Mouse (Mus musculus): ENCODE results near the gene Cdh8. TPM values are rescaled to one million over a fixed set of nuclear protein-coding genes. Genes with fewer than 3 reads are reported as not detected.

Gene Cdh8
- total and polyA plus RNA-seq, 3 experiments: not detected

DNA sequence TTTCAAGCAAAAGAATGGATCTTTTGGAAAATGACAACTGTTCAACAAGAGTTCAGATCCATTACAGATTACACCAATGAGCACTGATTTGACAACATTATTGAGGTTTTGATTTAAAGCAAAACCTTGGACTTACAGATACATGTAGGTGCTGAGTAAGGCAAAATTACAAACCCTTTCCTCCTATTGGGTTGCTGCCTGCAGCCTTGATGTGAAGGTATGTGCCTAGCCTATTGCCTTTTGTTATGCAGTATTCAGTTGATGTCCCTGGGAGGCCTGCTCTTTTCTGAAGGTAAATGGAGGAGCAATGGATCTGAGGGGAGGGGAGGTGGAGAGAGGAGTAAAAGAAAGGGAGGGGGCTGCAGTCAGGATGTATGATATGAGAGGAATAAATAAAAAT, 135.9 kb downstream of the Cdh8 start:
- H3K36me3 ChIP-seq (ENCODE audit: control insufficient read depth in 1 of 2, insufficient read depth in 2 of 2, low read length in 2 of 2): no peaks in the 10 kb centered on the region
- no peaks in the 10 kb centered on the region for H3K79me2 ChIP-seq (ENCODE audit: control insufficient read depth, insufficient read depth, low read length, poor library complexity)
- no peaks in the 10 kb centered on the region for H3K4me1 ChIP-seq (ENCODE audit: control insufficient read depth in 1 of 2, insufficient read depth in 2 of 2, low read length in 2 of 2)
- H3K4me3 ChIP-seq (ENCODE audit: control insufficient read depth in 1 of 2, insufficient read depth in 1 of 2, low read depth in 2 of 2, low read length in 2 of 2): no peak overlapping the region
- DNase-seq (ENCODE audit: low read depth, low spot score): no peak
- H3K9me3 ChIP-seq (replicated peaks; ENCODE audit: insufficient read depth, low read length): no peaks in the 10 kb centered on the region
- no peak overlapping the region for H3K27ac ChIP-seq (ENCODE audit: control insufficient read depth, low read depth, low read length)
- H3K9ac ChIP-seq (ENCODE audit: control insufficient read depth, low read depth, low read length, poor library complexity, severe bottlenecking): no peak overlapping the region
- H3K27me3 ChIP-seq (ENCODE audit: control insufficient read depth in 1 of 2, insufficient read depth in 2 of 2, low read length in 2 of 2): no peaks in the 10 kb centered on the region
- TF ChIP-seq GATA1 (IDR thresholded peaks at IDR 0.05; ENCODE audit: low read depth, low read length) (no peak), TAL1 (IDR thresholded peaks at IDR 0.05; ENCODE audit: low read length) (no peak), CHD1 (IDR thresholded peaks at IDR 0.05; ENCODE audit: low read depth, low read length) (no peak), MAX (IDR thresholded peaks at IDR 0.05; ENCODE audit: low read length) (no peak), TCF12 (IDR thresholded peaks at IDR 0.05; ENCODE audit: low read depth, low read length) (no peak), POLR2AphosphoS2 (IDR thresholded peaks at IDR 0.05; ENCODE audit: low read length) (no peak), MEF2A (IDR thresholded peaks at IDR 0.05; ENCODE audit: extremely low read depth, insufficient replicate concordance, low read depth, low read length, poor library complexity, severe bottlenecking) (no peak), NELFE (IDR thresholded peaks at IDR 0.05; ENCODE audit: low read depth, low read length) (no peak)

DNA sequence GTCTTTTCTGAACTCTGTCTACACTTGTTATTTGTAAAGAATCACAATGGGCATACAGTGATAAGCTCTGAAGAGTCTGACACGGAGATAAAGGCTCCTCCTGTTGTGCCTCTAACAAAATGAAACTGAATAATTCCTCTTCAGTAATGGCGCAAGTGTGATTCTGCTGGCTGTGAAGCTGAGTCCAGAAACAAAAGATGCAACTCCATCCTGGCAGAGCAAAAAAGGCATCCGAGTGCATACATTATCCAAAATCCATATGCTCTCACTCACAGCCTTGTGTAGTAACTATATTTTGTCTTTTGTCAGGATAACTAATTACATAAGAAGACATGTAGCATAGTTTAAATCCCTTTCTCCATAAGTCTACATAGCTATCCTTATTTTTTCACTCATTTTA, 149.1 kb downstream of the Cdh8 start:
- Histone ChIP-seq H3K4me1 (ENCODE audit: control insufficient read depth in 1 of 2, insufficient read depth in 2 of 2, low read length in 2 of 2) (peaks cover 0 to 6% of the 10 kb centered on the region in 2 experiments; a peak in 1 of 4 replicates), H3K9ac (ENCODE audit: control insufficient read depth, low read depth, low read length, poor library complexity, severe bottlenecking) (no peak overlapping the region), H3K79me2 (ENCODE audit: control insufficient read depth, insufficient read depth, low read length, poor library complexity) (no peaks in the 10 kb centered on the region), H3K4me3 (ENCODE audit: control insufficient read depth in 1 of 2, insufficient read depth in 1 of 2, low read depth in 2 of 2, low read length in 2 of 2) (peak overlapping the region; percentile 22 to 35; a peak in 2 of 4 replicates), H3K27me3 (ENCODE audit: control insufficient read depth in 1 of 2, insufficient read depth in 2 of 2, low read length in 2 of 2) (no peaks in the 10 kb centered on the region), H3K36me3 (ENCODE audit: control insufficient read depth in 1 of 2, insufficient read depth in 2 of 2, low read length in 2 of 2) (no peaks in the 10 kb centered on the region; a peak in 1 of 4 replicates), H3K27ac (ENCODE audit: control insufficient read depth, low read depth, low read length) (no peak overlapping the region), H3K9me3 (replicated peaks; ENCODE audit: insufficient read depth, low read length) (no peaks in the 10 kb centered on the region)
- TF ChIP-seq MEF2A (IDR thresholded peaks at IDR 0.05; ENCODE audit: extremely low read depth, insufficient replicate concordance, low read depth, low read length, poor library complexity, severe bottlenecking) (no peak), GATA1 (IDR thresholded peaks at IDR 0.05; ENCODE audit: low read depth, low read length) (peak; percentile 36; the same call in 1 of the 2 replicates)
- DNase-seq (ENCODE audit: low read depth, low spot score): peak; percentile 11

DNA sequence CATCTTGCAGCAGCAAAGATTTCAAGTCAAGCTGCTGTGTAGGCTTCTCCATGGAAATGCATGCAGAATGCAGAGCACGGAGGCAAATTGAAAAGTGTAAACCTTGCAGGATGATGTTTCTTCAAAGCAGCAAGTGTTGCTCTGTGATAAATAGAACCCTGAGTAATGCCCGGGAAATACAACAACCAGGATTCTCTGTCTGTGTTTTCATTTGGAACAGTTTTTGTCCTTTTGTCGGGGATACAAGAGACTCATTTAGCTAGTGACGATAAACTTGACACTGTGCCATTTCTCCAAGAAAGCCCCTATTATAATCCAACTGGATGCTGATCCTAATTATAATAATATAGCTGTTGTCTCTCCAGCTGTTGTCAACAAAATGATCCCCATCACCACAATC, 181.9 kb downstream of the Cdh8 start:
- no peak for TF ChIP-seq MAZ (IDR thresholded peaks at IDR 0.05; ENCODE audit: low read depth, low read length)
- TF ChIP-seq MXI1 (IDR thresholded peaks at IDR 0.05; ENCODE audit: low read depth, low read length): no peak
- TF ChIP-seq NRF1 (IDR thresholded peaks at IDR 0.05; ENCODE audit: insufficient read depth, low read depth, low read length, poor library complexity, severe bottlenecking): no peak
- TF ChIP-seq POLR2AphosphoS5 (IDR thresholded peaks at IDR 0.05; ENCODE audit: borderline replicate concordance, low read depth, low read length): no peak
- TF ChIP-seq ZC3H11A (IDR thresholded peaks at IDR 0.05; ENCODE audit: low read depth, low read length): no peak
- no peak for TF ChIP-seq TAL1 (IDR thresholded peaks at IDR 0.05; ENCODE audit: low read length)
- TF ChIP-seq GABPA (IDR thresholded peaks at IDR 0.05; ENCODE audit: low read depth, low read length): no peak
- TF ChIP-seq USF1 (IDR thresholded peaks at IDR 0.05; ENCODE audit: low read depth, low read length): no peak
- TF ChIP-seq SMC3 (IDR thresholded peaks at IDR 0.05; ENCODE audit: low read depth, low read length): no peak
- no peak for TF ChIP-seq MYB (IDR thresholded peaks at IDR 0.05; ENCODE audit: low read depth, low read length)
- no peak for TF ChIP-seq EP300 (IDR thresholded peaks at IDR 0.05; ENCODE audit: low read depth in 1 of 2, low read length in 2 of 2)
- no peak for TF ChIP-seq UBTF (IDR thresholded peaks at IDR 0.05; ENCODE audit: borderline replicate concordance, insufficient read depth, low read depth, low read length)
- TF ChIP-seq POLR2AphosphoS2 (IDR thresholded peaks at IDR 0.05; ENCODE audit: low read length): no peak
- TF ChIP-seq JUND (IDR thresholded peaks at IDR 0.05; ENCODE audit: low read depth, low read length): no peak
- Histone ChIP-seq H3K36me3 (ENCODE audit: control insufficient read depth in 1 of 2, insufficient read depth in 2 of 2, low read length in 2 of 2) (no peaks in the 10 kb centered on the region), H3K4me3 (ENCODE audit: control insufficient read depth in 1 of 2, insufficient read depth in 1 of 2, low read depth in 2 of 2, low read length in 2 of 2) (no peak overlapping the region), H3K9ac (ENCODE audit: control insufficient read depth, low read depth, low read length, poor library complexity, severe bottlenecking) (no peak overlapping the region), H3K4me1 (ENCODE audit: control insufficient read depth in 1 of 2, insufficient read depth in 2 of 2, low read length in 2 of 2) (no peaks in the 10 kb centered on the region), H3K27me3 (ENCODE audit: control insufficient read depth in 1 of 2, insufficient read depth in 2 of 2, low read length in 2 of 2) (no peaks in the 10 kb centered on the region), H3K9me3 (replicated peaks; ENCODE audit: insufficient read depth, low read length) (no peaks in the 10 kb centered on the region), H3K79me2 (ENCODE audit: control insufficient read depth, insufficient read depth, low read length, poor library complexity) (no peaks in the 10 kb centered on the region), H3K27ac (ENCODE audit: control insufficient read depth, low read depth, low read length) (no peak overlapping the region)
- DNase-seq (ENCODE audit: low read depth, low spot score): no peak
